Mouse (Mus musculus): ENCODE results near the gene Scgb1b10.
"Not testable (repeated sequence)": the region's sequence is repeated elsewhere in the genome, so short reads cannot be mapped to it uniquely, and the experiment has no call there.

Gene Scgb1b10

DNA sequence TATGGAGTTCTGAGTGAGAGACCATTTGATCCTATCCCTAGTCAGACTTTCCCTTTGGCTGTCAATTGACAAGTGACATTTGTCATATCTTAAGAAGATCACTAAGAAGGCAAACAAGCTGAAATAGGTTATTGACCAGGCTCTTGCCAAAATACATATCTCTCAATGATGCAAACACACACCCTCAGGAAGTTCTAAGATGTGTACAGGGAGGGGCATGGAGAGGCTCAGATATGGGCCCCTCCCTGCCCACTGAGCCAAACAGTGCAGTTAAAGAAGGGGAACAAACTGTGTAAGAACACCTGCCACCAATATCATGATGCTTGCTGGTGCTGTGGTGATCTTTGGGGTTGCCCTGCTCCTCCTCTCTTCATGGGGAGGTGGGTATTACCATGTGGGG, at the start of gene Scgb1b10:
Gene Scgb1b10 (plus strand): TSS at position 301 of the 400 bp plus-strand sequence.
- not testable (repeated sequence) for DNase-seq
